Mouse (Mus musculus): ENCODE data around the gene Tmem132b.

Tmem132b gene

DNA sequence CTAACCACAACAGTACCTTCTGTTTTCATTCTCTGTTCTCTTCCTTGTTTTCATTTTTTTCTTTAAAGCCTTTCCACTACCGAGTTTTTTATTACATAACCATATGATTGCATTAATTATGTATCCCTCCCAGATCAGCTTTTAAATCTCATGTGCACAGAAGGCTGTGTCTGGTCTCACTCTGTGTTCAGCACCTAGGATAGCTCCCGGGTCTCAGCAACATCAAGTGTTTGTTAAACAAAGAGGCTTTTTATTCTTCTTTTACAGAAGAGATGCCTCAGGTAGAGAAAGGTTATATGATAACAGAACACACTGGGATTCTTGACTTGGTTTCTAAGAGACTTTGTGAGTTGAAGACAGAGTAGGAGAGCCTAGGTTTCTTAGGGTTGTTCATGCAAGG, 241.2 kb downstream of the Tmem132b start:
- DNase-seq (ENCODE audit: low spot score): no peak

GRCm38 (mm10) chr5:125780332-125780731, 248.8 kb downstream of the Tmem132b start:
- no peak for DNase-seq (ENCODE audit: low spot score)

DNA sequence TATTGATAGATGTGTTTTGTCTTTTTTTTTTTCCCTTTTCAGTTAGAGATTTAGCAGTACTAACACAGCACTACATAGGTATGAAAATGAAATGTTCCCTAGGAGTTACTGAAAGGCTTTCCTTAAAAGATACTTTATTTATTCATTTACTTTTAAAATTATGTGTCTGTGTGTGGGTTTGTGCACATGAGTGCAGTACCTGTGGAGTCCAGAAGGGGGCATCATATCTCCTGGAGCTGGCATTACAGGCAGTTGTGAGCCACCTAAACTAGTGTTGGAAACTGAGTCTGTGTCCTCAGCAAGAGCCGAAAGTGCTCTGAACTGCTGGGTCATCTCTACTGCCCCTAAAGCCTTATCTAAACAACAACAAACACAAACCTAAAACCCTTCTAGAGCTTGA, 261.1 kb downstream of the Tmem132b start:
- no peak for DNase-seq (ENCODE audit: low spot score)

DNA sequence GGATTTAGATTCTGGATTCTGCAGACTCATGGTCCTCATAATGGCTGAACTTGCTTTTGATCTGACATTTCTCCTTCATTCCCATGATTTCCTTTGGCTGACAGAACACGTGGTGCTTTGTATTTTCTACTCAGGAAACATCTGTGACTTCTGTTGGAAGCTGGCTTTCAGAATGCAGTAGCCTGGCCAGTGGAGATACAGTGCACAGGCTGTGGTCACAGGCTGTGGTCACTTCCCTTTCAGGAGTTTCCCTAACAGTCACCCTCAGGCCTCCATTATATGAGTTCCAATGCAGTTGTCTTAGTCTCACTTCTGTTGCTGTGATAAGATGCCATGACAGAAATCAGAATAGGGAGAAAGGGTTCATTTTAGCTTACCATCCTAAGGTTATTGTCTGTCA, 262.7 kb downstream of the Tmem132b start:
- no peak for DNase-seq (ENCODE audit: low spot score)

DNA sequence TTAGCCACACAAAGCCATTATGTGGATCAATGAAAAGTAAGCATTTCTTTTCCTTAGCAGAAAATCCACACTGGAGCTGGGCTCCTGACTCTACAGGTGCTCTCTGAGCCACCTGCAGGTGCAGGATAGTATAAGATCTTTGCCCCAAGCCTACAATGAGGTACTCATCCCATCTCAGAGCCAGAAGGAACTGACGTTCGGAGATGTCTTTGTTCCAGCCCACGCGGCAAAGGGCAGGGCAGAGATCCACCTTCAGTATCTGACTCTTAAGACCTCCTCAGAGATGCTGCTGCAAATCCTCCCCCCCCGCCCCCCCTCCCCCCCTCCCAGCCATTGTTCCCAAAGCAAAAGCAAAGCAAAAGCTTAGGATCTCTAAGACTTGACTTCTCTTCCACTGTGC, 268.0 kb downstream of the Tmem132b start:
- no peak for DNase-seq (ENCODE audit: low spot score)

- DNase-seq (ENCODE audit: low spot score): no peak
Measured at GRCm38 (mm10) chr5:125800025-125800424, 268.5 kb downstream of the Tmem132b start.

GRCm38 (mm10) chr5:125802801-125803200, 271.2 kb downstream of the Tmem132b start:
- no peak for DNase-seq (ENCODE audit: low spot score)

GRCm38 (mm10) chr5:125805327-125805726, 273.8 kb downstream of the Tmem132b start:
- no peak for DNase-seq (ENCODE audit: low spot score)

DNA sequence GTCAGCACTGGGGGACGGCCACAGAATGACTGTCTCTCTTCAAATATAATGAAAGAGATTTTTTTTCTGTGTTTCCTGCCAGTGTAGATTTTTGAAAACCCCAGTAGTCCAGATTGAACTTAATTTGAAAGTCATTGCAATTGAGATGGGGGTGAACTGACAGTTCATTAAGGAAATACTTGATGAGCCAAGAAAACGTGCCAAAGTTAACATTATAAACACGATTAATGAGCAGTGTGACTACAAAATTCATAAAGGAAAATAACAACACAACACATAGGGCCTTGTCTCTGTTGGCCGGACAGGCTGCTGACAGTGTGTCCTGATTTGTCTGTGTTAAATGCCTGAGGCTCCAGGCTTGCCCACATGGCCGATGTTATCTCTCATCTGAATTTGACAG, 276.3 kb downstream of the Tmem132b start:
- DNase-seq (ENCODE audit: low spot score): no peak

- DNase-seq (ENCODE audit: low spot score): no peak
Measured at GRCm38 (mm10) chr5:125829342-125829741, 297.8 kb downstream of the Tmem132b start.

GRCm38 (mm10) chr5:125835890-125836289, 304.3 kb downstream of the Tmem132b start:
- DNase-seq (ENCODE audit: low spot score): no peak

DNA sequence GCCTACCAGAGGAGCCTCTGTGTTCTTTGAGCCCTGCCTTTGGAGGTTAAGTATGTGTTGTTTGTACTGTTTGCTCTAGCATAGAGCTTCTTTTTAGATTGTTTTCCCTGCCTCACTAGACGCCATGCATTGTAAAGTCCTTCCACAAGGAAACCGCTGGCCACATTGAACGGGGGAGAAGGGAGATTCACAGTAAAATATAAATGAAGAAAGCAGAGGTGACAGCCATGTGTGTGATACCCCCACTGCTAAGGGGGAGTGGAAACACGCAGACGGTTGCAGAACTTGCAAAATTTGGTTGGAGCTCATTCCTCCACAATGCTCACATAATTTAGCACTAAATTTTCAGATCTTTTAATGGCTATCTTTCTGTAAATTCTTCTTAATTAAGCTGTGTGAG, 305.2 kb downstream of the Tmem132b start:
- no peak for DNase-seq (ENCODE audit: low spot score)

Data from ovary, postnatal 36 days (tissue).